Mouse (Mus musculus) v-Abl transformed pro-B cells (cell line): ENCODE results near the gene Emilin2.

ENCODE experiments used
- in situ Hi-C, 2 experiments: fragments of 400-800 bp; cut with MboI; formaldehyde crosslinking; loops; one replicate each; pipeline ENCODE4 v1.15.1; 2025; ENCODE audit not compliant: unreplicated experiment in 2 of 2

Gene Emilin2

GRCm38 (mm10) chr17:71303444-71303843 lies 8.3 kb downstream of the Emilin2 start:
- in situ Hi-C loops: no loop called here

- in situ Hi-C loops: no loop called here
These were observed 10.4 kb downstream of the Emilin2 start for GRCm38 (mm10) chr17:71301413-71301812.

GRCm38 (mm10) chr17:71300338-71300737 lies 11.4 kb downstream of the Emilin2 start:
- in situ Hi-C loops: no loop called here

- in situ Hi-C loops: loop anchor here in 1 of 2 experiments (25.0 kb wide), 1 partner anchor 1487 kb away; no protein-coding TSS in a partner anchor
These were observed 11.9 kb downstream of the Emilin2 start for GRCm38 (mm10) chr17:71299879-71300278.

- in situ Hi-C loops: loop anchor here in 1 of 2 experiments (25.0 kb wide), 1 partner anchor 1493 kb away; no protein-coding TSS in a partner anchor
These were observed 17.2 kb downstream of the Emilin2 start for GRCm38 (mm10) chr17:71294570-71294969.

GRCm38 (mm10) chr17:71292897-71293296 lies 18.9 kb downstream of the Emilin2 start:
- in situ Hi-C loops: loop anchor here in 1 of 2 experiments (25.0 kb wide), 1 partner anchor 1494 kb away; no protein-coding TSS in a partner anchor

- in situ Hi-C loops: loop anchor here in 1 of 2 experiments (25.0 kb wide), 1 partner anchor 1495 kb away; no protein-coding TSS in a partner anchor
These were observed 19.8 kb downstream of the Emilin2 start for GRCm38 (mm10) chr17:71291897-71292420.

- in situ Hi-C loops: loop anchor here in 1 of 2 experiments (25.0 kb wide), 1 partner anchor 1497 kb away; no protein-coding TSS in a partner anchor
These were observed 21.0 kb downstream of the Emilin2 start for GRCm38 (mm10) chr17:71290486-71291410.

- in situ Hi-C loops: loop anchor here in 1 of 2 experiments (25.0 kb wide), 1 partner anchor 1498 kb away; no protein-coding TSS in a partner anchor
These were observed 22.1 kb downstream of the Emilin2 start for GRCm38 (mm10) chr17:71289572-71290176.

GRCm38 (mm10) chr17:71288808-71289548 lies 22.8 kb downstream of the Emilin2 start:
- in situ Hi-C loops: loop anchor here in 1 of 2 experiments (25.0 kb wide), 1 partner anchor 1498 kb away; no protein-coding TSS in a partner anchor

- in situ Hi-C loops: loop anchor here in 1 of 2 experiments (25.0 kb wide), 1 partner anchor 1499 kb away; no protein-coding TSS in a partner anchor
These were observed 23.5 kb downstream of the Emilin2 start for GRCm38 (mm10) chr17:71288145-71288758.

GRCm38 (mm10) chr17:71287586-71287985 lies 24.2 kb downstream of the Emilin2 start:
- in situ Hi-C loops: loop anchor here in 1 of 2 experiments (25.0 kb wide), 1 partner anchor 1500 kb away; no protein-coding TSS in a partner anchor

GRCm38 (mm10) chr17:71285929-71286328 lies 25.8 kb downstream of the Emilin2 start:
- in situ Hi-C loops: loop anchor here in 1 of 2 experiments (25.0 kb wide), 1 partner anchor 1501 kb away; no protein-coding TSS in a partner anchor

- in situ Hi-C loops: loop anchor here in 1 of 2 experiments (25.0 kb wide), 1 partner anchor 1502 kb away; no protein-coding TSS in a partner anchor
These were observed 26.9 kb downstream of the Emilin2 start for GRCm38 (mm10) chr17:71284890-71285289.

GRCm38 (mm10) chr17:71283237-71283636 lies 28.5 kb downstream of the Emilin2 start:
- in situ Hi-C loops: loop anchor here in 1 of 2 experiments (25.0 kb wide), 1 partner anchor 1504 kb away; no protein-coding TSS in a partner anchor

- in situ Hi-C loops: loop anchor here in 1 of 2 experiments (25.0 kb wide), 1 partner anchor 1505 kb away; no protein-coding TSS in a partner anchor
These were observed 29.1 kb downstream of the Emilin2 start for GRCm38 (mm10) chr17:71282716-71283115.

- in situ Hi-C loops: loop anchor here in 1 of 2 experiments (25.0 kb wide), 1 partner anchor 1509 kb away; no protein-coding TSS in a partner anchor
These were observed 33.9 kb downstream of the Emilin2 start for GRCm38 (mm10) chr17:71277701-71278491.

GRCm38 (mm10) chr17:71276771-71277170 lies 35.0 kb downstream of the Emilin2 start:
- in situ Hi-C loops: loop anchor here in 1 of 2 experiments (25.0 kb wide), 1 partner anchor 1511 kb away; no protein-coding TSS in a partner anchor
